Mouse (Mus musculus) gastrocnemius, postnatal 4 days (tissue): ENCODE measurements around the gene Hist1h2bm. TPM values are rescaled to one million over a fixed set of nuclear protein-coding genes. Genes with fewer than 3 reads are reported as not detected.
"Not testable (repeated sequence)": the region's sequence is repeated elsewhere in the genome, so short reads cannot be mapped to it uniquely, and the experiment has no call there.

ENCODE experiments used
- DNase-seq, 2 experiments: peaks; one replicate each; pipeline ENCODE4 v3.0.0; 2021 to 2022; ENCODE audit warnings: low spot score in 2 of 2, mixed read lengths in 2 of 2
- total RNA-seq, 2 experiments: library from RNA; stranded (reverse); gene quantifications; 2 replicates each; pipeline ENCODE4 v1.2.3; 2021

The Hist1h2bm gene
- total RNA-seq, 2 experiments from 2014 or later, result 101 to 150 TPM

GRCm38 (mm10) chr13:21722993-21723836 is 1.4 kb downstream of the Hist1h2bm start:
- DNase-seq, result no peak

GRCm38 (mm10) chr13:21727948-21728572 is 6.2 kb downstream of the Hist1h2bm start:
- DNase-seq, result no peak

- no peak for DNase-seq
Observed at GRCm38 (mm10) chr13:21729544-21729943, 7.7 kb downstream of the Hist1h2bm start.

GRCm38 (mm10) chr13:21733466-21733865 is 11.6 kb downstream of the Hist1h2bm start:
- no peak for DNase-seq

GRCm38 (mm10) chr13:21734010-21734905 is 12.4 kb downstream of the Hist1h2bm start:
- DNase-seq, result peak; percentile 59 to 77

GRCm38 (mm10) chr13:21734906-21735767 is 13.3 kb downstream of the Hist1h2bm start, which contains the start of gene Hist1h4j:
TSS of gene Hist1h4j (plus strand) at chr13:21735064.
- peak; percentile 31 to 71 for DNase-seq

GRCm38 (mm10) chr13:21745006-21745405 is 23.2 kb downstream of the Hist1h2bm start:
- DNase-seq, result no peak

GRCm38 (mm10) chr13:21749387-21750158 is 27.7 kb downstream of the Hist1h2bm start:
- DNase-seq, result no peak

GRCm38 (mm10) chr13:21750159-21751017 is 28.5 kb downstream of the Hist1h2bm start, which contains the start of gene Hist1h4k:
TSS of gene Hist1h4k (minus strand) at chr13:21750505.
- DNase-seq, result peak; percentile 79 to 91

- no peak for DNase-seq
Observed at GRCm38 (mm10) chr13:21751417-21751816, 29.6 kb downstream of the Hist1h2bm start.

GRCm38 (mm10) chr13:21751827-21752226 is 30.0 kb downstream of the Hist1h2bm start:
- DNase-seq, result no peak

- DNase-seq, result no peak
Observed at GRCm38 (mm10) chr13:21752356-21752755, 30.5 kb downstream of the Hist1h2bm start.

- DNase-seq, result no peak
Observed at GRCm38 (mm10) chr13:21753051-21753523, 31.2 kb downstream of the Hist1h2bm start.

GRCm38 (mm10) chr13:21753524-21754285 is 31.9 kb downstream of the Hist1h2bm start, which contains the start of the genes Hist1h2ak and Hist1h2bn:
TSS of gene Hist1h2ak (minus strand) at chr13:21753827.
TSS of gene Hist1h2bn (plus strand) at chr13:21754123.
- DNase-seq, result peak in 1 of 2 experiments; percentile 46

GRCm38 (mm10) chr13:21754294-21755001 is 32.6 kb downstream of the Hist1h2bm start:
- not testable (repeated sequence) for DNase-seq

GRCm38 (mm10) chr13:21755707-21756106 is 33.9 kb downstream of the Hist1h2bm start:
- no peak for DNase-seq
